Mouse (Mus musculus) spleen, postnatal 10 days (tissue): ENCODE data around the gene Plekhn1.

ENCODE experiments used
- DNase-seq, 2 experiments: peaks; one replicate each; pipeline ENCODE4 v3.0.0; 2021 to 2022; ENCODE audit warnings: low spot score in 2 of 2

Gene Plekhn1

DNA sequence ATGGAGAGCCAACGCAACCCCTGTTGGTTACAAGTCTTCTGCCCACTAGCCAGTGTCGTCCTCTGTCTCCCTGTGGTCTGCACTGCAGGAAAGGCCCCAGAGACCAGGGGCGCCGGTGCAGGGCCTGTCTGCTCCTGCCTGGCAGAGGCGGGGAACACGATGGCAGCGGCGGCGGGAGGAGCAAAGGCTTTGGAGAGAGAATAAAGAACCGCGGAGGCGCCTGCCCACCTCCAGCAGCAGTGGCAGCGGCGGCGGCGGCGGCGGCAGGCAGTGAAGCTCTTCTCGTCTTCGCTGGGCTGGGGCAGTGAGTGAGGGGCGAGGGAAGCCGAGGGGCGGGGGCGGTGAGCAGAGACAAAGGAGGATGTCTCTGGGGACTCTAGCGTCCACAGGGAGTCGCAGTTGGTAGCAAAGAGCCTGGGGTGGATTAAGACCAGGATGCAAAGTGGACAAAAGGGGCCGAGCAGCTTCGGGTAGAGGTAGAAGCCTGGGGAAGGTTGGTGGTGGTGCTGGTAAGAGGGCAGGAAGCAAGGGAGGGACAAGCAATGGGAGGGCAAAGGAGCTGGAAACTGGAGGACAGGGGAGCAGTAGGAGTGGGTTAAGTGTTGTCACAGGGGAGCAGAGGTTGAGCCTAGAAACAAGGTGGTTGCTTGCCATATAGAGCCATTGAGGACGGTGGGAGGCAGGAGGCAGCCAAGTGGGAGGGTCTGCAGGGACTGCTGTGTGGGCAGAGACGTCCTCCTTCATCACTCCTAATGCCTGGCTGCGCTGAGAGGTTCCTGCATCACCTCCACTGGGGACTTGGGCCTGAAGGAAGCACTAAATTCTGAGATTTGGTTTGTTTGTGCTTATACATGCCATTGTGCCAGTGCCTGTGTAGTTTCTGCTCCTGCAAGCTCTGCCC is 48.5 kb downstream of the Plekhn1 start:
- peak in 1 of 2 experiments; percentile 30 for DNase-seq

DNA sequence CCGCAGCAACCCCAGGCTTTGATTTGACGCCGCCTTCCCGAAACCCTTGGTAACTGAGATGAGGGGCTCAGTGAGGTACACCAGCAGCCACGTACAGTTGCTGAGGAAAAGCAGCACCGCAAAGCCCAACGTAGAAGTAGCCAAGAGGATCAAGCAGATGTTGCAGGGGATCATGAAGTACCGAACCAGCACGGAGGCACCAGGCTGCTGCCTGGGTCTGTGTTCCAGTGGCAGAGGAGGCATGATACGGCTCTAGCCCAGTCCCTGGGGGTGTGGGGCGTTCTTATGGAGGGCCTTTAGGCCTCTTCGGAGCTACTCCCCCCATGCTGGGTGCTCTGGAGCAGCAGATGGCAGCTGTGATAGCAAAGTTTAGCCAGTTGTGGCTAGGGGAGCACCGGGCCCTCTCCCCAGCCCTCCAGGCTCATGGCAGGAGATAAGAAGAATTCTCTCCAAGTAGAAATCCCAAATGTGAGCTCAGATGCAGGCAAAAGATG is 49.2 kb downstream of the Plekhn1 start:
- DNase-seq, result no peak

DNA sequence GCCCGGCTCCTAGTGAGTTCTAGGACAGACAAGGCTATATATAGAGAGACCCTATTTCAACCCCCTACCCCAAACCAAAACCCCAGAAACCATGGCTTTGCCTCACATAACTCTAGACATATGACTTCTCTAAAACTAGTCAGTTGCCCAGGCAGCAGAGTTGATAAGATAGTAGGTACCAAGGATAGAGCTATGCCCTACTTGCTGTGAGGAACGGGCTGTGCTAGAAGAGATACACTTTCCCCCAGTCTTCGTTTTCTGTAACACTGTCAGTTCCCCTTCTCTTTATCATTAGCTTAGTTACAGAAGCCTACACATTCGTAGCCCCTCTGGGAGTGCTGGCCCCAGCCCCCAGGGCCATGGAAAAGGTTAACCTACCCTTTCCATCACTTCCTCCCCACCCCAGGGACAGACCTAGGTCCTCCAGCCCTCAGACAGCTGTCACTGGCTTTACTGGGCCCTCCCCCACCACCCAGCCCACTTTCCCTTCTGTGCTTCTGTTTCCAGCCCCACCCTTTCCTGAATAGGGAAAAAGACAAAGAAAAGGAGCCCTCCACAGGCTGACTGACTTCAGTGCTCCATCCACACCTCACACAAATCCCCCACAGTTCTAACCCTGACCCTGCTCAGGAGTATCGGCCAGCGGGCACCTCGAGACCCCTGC is 50.2 kb downstream of the Plekhn1 start:
- DNase-seq, result no peak

DNA sequence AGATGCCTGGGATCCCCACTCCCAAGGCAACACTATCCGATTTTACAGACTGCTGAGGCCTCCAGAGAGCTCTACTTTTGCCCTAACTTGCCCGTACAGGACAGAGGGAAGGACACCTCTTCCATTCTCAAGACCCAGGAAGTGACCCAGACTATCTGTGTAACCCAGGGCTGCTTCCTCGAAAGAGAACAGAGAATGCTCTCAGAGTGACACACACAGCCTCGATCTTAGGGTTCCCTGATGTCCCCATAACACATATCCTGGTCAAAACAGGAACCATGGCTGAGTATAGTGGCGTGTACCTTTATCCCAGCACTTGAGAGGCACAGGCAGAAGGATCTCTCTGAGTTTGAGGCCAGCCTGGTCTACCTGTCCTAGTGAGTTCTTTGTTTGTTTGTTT is 50.9 kb downstream of the Plekhn1 start:
- DNase-seq, result no peak

DNA sequence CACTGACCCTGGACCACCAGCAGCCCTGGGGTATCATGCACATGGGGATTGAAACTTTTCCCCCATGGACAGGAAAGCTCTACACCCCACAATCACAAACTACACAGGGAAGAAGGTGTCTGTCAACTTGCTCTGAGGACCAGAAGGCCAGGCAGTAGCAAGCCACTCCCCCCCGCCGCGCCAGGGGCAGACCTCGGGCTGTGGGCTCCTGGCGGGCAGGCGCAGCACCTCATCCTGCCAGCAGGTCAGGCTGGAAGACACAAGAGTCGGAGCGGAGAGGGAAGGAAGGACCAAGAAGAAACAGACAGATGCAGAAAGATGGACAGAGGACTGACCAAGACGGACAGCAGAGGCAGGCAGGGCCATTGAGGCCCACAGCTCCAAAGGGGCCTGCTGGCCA is 57.0 kb downstream of the Plekhn1 start:
- no peak for DNase-seq

DNA sequence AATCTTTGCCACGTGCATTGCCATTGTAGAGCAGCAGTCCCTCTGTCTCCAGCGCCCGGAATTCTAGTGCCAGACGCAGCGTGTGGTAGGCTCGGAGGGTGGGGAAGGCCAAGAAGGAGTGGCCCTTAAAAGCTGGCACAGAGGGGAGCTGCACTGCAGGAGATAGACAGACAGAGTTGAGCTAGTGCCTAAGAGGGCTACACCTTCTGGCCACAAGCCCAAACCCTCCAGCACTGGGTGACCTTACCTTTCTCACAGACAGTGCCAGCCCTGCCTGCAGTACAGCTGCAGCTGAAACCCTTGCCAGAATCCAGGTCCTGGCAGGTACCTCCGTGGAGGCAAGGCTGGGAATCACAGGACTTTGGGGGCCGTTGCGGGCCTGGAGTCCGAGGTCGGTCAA is 62.8 kb downstream of the Plekhn1 start:
- no peak for DNase-seq
